Mouse (Mus musculus) midbrain, embryonic 15.5 days (tissue): ENCODE measurements around the gene Tspan32. TPM values are rescaled to one million over a fixed set of nuclear protein-coding genes. Genes with fewer than 3 reads are reported as not detected.

ENCODE experiments used
- ATAC-seq: fragments of 200-750 bp; cut with Nextera tagmentation; replicated peaks from 2 replicates; pipeline ENCODE4 v1.8.0; 2017; ENCODE audit warnings: moderate TSS enrichment
- H3K27ac ChIP-seq: fragments of 300-500 bp; sonication (generic); 2 replicates; pipeline ENCODE4 v1.5.1; 2015; ENCODE audit warnings: mild to moderate bottlenecking, inconsistent platforms
- H3K27me3 ChIP-seq: fragments of 300-500 bp; sonication (generic); replicated peaks from 2 replicates; pipeline ENCODE4 v1.6.1; 2015; ENCODE audit warnings: inconsistent platforms
- H3K36me3 ChIP-seq: fragments of 300-500 bp; sonication (generic); replicated peaks from 2 replicates; pipeline ENCODE4 v1.6.1; 2015; ENCODE audit warnings: inconsistent platforms
- H3K4me1 ChIP-seq: fragments of 300-500 bp; sonication (generic); 2 replicates; pipeline ENCODE4 v1.6.1; 2015; ENCODE audit warnings: inconsistent platforms
- H3K4me2 ChIP-seq: fragments of 300-500 bp; sonication (generic); 2 replicates; pipeline ENCODE4 v1.6.1; 2015; ENCODE audit warnings: inconsistent platforms, mild to moderate bottlenecking, moderate library complexity
- H3K4me3 ChIP-seq: fragments of 300-500 bp; sonication (generic); 2 replicates; pipeline ENCODE4 v1.5.1; 2015; ENCODE audit warnings: mild to moderate bottlenecking, inconsistent platforms
- H3K9ac ChIP-seq: fragments of 300-500 bp; sonication (generic); 2 replicates; pipeline ENCODE4 v1.6.1; 2015; ENCODE audit warnings: mild to moderate bottlenecking, inconsistent platforms
- H3K9me3 ChIP-seq: fragments of 300-500 bp; sonication (generic); 2 replicates; pipeline ENCODE4 v1.6.1; 2016; ENCODE audit warnings: inconsistent platforms
- WGBS: fragments of 180-500 bp; shearing (Covaris S2); methylation state at CpG from one replicate; pipeline ENCODE4 v1.1.7; 2015; ENCODE audit warnings: mixed read lengths; 5-methylcytosine and 5-hydroxymethylcytosine counted together
- polyA plus RNA-seq: library from polyadenylated mRNA; unstranded; fragments of >200 nt; fragmentation: Nextera tagmentation; extraction: Ambion mirVana; gene quantifications from 2 replicates; pipeline ENCODE4 v1.2.1, GENCODE M21; 2015

Gene Tspan32
- polyA plus RNA-seq, 1 experiment from 2014 or later = 0.66 TPM

GRCm38 (mm10) chr7:143009996-143010395 lies 5.2 kb downstream of the Tspan32 start:
- WGBS = 79% methylated on average over 4 of the region's 4 CpGs
- Histone ChIP-seq H3K27me3 (no peaks in the 10 kb centered on the region), H3K9ac (no peak overlapping the region), H3K4me3 (no peak overlapping the region), H3K36me3 (no peaks in the 10 kb centered on the region), H3K4me2 (no peak overlapping the region), H3K27ac (no peak overlapping the region), H3K9me3 (no peaks in the 10 kb centered on the region), H3K4me1 (peaks cover 14% of the 10 kb centered on the region; the same call in 1 of the 2 replicates)
- ATAC-seq = no peak

GRCm38 (mm10) chr7:143011226-143011625 lies 6.4 kb downstream of the Tspan32 start:
- H3K4me2 ChIP-seq = no peak overlapping the region
- no peaks in the 10 kb centered on the region for H3K36me3 ChIP-seq
- no peak for ATAC-seq
- H3K27me3 ChIP-seq = no peaks in the 10 kb centered on the region
- H3K4me1 ChIP-seq = peaks cover 20% of the 10 kb centered on the region; the same call in 1 of the 2 replicates
- H3K9ac ChIP-seq = no peak overlapping the region
- H3K4me3 ChIP-seq = no peak overlapping the region
- WGBS = 83% methylated on average over 1 of the region's 1 CpGs
- no peaks in the 10 kb centered on the region for H3K9me3 ChIP-seq
- no peak overlapping the region for H3K27ac ChIP-seq

GRCm38 (mm10) chr7:143012230-143012875 lies 7.5 kb downstream of the Tspan32 start:
- Histone ChIP-seq H3K4me1 (peaks cover 22% of the 10 kb centered on the region; the same call in 1 of the 2 replicates), H3K4me3 (no peak overlapping the region), H3K27ac (peak overlapping the region; percentile 28; the same call in 1 of the 2 replicates), H3K36me3 (no peaks in the 10 kb centered on the region), H3K9ac (no peak overlapping the region), H3K4me2 (no peak overlapping the region), H3K27me3 (no peaks in the 10 kb centered on the region), H3K9me3 (no peaks in the 10 kb centered on the region)
- 52% methylated on average over 5 of the region's 5 CpGs for WGBS
- 0 out of 2 replicates have a peak, but pooled peaks have one; percentile 27 for ATAC-seq

- ATAC-seq = no peak
- H3K4me1 ChIP-seq = peaks cover 20% of the 10 kb centered on the region; the same call in 1 of the 2 replicates
- no peak overlapping the region for H3K4me2 ChIP-seq
- no peaks in the 10 kb centered on the region for H3K27me3 ChIP-seq
- no peak overlapping the region for H3K4me3 ChIP-seq
- 0 out of 2 replicates have a peak overlapping the region, but pooled peaks have one; percentile 11 for H3K27ac ChIP-seq
- no peak overlapping the region for H3K9ac ChIP-seq
- no peaks in the 10 kb centered on the region for H3K9me3 ChIP-seq
- no peaks in the 10 kb centered on the region for H3K36me3 ChIP-seq
- WGBS = 57% methylated on average over 8 of the region's 8 CpGs
These were observed 8.8 kb downstream of the Tspan32 start for GRCm38 (mm10) chr7:143013420-143014178.

- WGBS = 86% methylated on average over 7 of the region's 7 CpGs
- no peak for ATAC-seq
- H3K4me3 ChIP-seq = no peak overlapping the region
- H3K36me3 ChIP-seq = no peaks in the 10 kb centered on the region
- H3K4me2 ChIP-seq = no peak overlapping the region
- H3K9me3 ChIP-seq = no peaks in the 10 kb centered on the region
- no peaks in the 10 kb centered on the region for H3K27me3 ChIP-seq
- H3K9ac ChIP-seq = no peak overlapping the region
- no peak overlapping the region for H3K27ac ChIP-seq
- H3K4me1 ChIP-seq = peaks cover 19% of the 10 kb centered on the region; the same call in 1 of the 2 replicates
These were observed 10.2 kb downstream of the Tspan32 start for GRCm38 (mm10) chr7:143014862-143015659.

DNA sequence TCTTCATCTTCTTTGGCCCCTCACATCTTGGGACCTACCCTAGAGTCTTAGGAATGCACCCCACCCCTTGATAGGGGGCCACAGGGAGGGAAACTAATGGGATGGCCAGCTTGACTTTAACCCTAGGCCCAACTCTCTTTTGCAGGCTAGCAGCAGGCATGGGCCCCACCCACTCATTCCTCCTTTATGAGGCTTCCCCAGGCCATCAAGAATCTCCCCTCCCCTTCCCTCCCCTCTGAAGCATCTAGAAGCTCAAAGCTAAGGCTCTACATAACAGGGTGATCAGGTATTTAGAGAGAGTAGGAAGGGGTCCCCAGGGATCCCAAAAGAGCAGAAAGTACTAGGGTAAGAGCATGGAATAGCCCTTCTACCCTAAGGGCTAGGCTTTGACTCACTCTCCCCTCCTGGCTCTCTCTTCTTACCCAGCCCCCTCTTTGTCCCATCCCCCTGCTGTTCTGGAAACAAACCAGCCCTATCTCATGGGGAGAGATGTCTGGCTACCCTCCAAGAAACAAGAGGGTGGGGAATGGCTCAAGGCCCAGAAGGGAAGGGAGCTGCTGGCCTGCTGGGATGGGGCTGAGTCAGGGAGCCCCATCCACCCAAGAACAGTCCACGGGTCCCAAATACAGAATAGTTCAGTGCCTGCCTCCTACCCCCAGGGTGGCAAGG lies 11.0 kb downstream of the Tspan32 start:
- H3K27ac ChIP-seq = 0 out of 2 replicates have a peak overlapping the region, but pooled peaks have one; percentile 12
- H3K36me3 ChIP-seq = no peaks in the 10 kb centered on the region
- H3K4me3 ChIP-seq = no peak overlapping the region
- no peaks in the 10 kb centered on the region for H3K27me3 ChIP-seq
- ATAC-seq = peak; percentile 60
- H3K4me2 ChIP-seq = no peak overlapping the region
- no peak overlapping the region for H3K9ac ChIP-seq
- 15% methylated on average over 1 of the region's 1 CpGs for WGBS
- H3K4me1 ChIP-seq = peaks cover 19% of the 10 kb centered on the region; the same call in 1 of the 2 replicates
- no peaks in the 10 kb centered on the region for H3K9me3 ChIP-seq

- no peaks in the 10 kb centered on the region for H3K9me3 ChIP-seq
- no peak overlapping the region for H3K4me3 ChIP-seq
- H3K4me1 ChIP-seq = peaks cover 19% of the 10 kb centered on the region; the same call in 1 of the 2 replicates
- no peak overlapping the region for H3K4me2 ChIP-seq
- 0 out of 2 replicates have a peak overlapping the region, but pooled peaks have one; percentile 12 for H3K27ac ChIP-seq
- WGBS = 36% methylated on average over 9 of the region's 9 CpGs
- H3K9ac ChIP-seq = no peak overlapping the region
- ATAC-seq = peak; percentile 37; the same call in 1 of the 2 replicates
- H3K27me3 ChIP-seq = no peaks in the 10 kb centered on the region
- H3K36me3 ChIP-seq = no peaks in the 10 kb centered on the region
These were observed 11.7 kb downstream of the Tspan32 start for GRCm38 (mm10) chr7:143016424-143017142.

DNA sequence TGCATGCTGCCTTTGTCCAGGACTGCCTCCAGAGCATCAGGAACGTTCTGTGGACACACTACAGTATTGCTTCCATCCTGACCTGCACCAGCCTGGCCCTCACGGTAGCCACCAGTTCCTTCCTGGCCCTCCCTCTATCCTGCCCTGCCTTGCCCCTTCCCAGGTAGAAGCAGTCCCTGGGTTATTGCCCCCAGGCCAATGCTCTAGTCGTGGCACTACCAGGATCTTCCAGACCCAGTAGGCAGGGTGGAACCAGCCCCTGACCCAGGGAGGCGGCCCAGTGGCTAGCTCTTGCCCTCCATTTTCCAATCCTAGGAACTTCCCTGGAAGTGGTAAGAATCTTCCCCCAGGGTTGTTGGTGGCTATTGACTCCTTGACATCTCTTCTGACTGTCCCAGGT lies 12.3 kb downstream of the Tspan32 start:
- Histone ChIP-seq H3K9me3 (no peaks in the 10 kb centered on the region), H3K4me1 (peaks cover 18% of the 10 kb centered on the region; the same call in 1 of the 2 replicates), H3K9ac (no peak overlapping the region), H3K27me3 (no peaks in the 10 kb centered on the region), H3K4me2 (no peak overlapping the region), H3K4me3 (no peak overlapping the region), H3K27ac (no peak overlapping the region), H3K36me3 (no peaks in the 10 kb centered on the region)
- ATAC-seq = no peak
- 75% methylated on average over 4 of the region's 4 CpGs for WGBS

DNA sequence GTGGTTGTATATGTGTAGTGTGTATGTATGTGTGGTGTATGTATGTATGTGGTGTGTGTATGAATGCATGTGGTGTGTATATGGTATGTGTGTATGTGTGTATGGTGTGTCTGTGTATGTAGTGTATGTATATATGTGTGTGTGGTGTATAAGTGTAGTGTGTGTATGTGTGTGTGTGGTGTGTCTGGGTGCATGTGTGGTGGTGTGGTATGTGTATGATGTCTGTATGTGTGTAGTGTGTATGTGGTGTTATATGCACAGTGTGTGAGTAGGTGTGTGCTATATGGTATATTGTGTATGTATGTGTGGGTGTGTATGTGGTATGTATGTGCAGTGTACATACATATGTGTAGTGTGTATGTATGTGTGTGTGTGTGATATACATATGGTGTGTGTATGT lies 15.2 kb downstream of the Tspan32 start:
- Histone ChIP-seq H3K4me1 (peaks cover 8% of the 10 kb centered on the region; the same call in 1 of the 2 replicates), H3K9ac (no peak overlapping the region), H3K4me3 (no peak overlapping the region), H3K9me3 (no peaks in the 10 kb centered on the region), H3K36me3 (no peaks in the 10 kb centered on the region), H3K27ac (no peak overlapping the region), H3K4me2 (no peak overlapping the region), H3K27me3 (no peaks in the 10 kb centered on the region)
- ATAC-seq = no peak

DNA sequence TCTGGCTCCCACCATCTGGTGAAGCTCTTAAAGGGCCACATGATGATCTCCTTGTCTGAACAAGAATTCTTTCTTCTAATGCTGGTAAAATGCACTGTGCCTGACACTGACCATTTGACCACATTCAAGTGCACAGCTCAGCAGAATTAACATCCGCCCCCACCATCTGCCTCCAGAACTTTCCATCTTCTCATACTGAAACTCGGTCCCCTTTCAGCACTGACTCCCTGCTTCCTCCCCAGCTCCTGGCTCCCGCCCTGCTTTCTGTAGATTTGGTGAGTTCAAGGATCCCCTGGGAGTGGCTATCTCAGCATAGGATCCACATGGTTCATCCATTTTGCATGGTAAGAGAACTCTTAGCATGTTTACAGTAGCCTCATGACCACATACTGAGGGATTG lies 15.9 kb downstream of the Tspan32 start:
- Histone ChIP-seq H3K9me3 (no peaks in the 10 kb centered on the region), H3K27me3 (no peaks in the 10 kb centered on the region), H3K36me3 (no peaks in the 10 kb centered on the region), H3K4me2 (no peak overlapping the region), H3K27ac (no peak overlapping the region), H3K9ac (no peak overlapping the region), H3K4me3 (no peak overlapping the region), H3K4me1 (peaks cover 6% of the 10 kb centered on the region; the same call in 1 of the 2 replicates)
- no peak for ATAC-seq
- WGBS = 82% methylated on average over 3 of the region's 3 CpGs
